Mouse (Mus musculus) central nervous system, embryonic 18 days (tissue): ENCODE data around the gene Lce3c. TPM values are rescaled to one million over a fixed set of nuclear protein-coding genes. Genes with fewer than 3 reads are reported as not detected.

Source experiments
- polyA plus RNA-seq: library from polyadenylated mRNA; depleted of rRNA; stranded (reverse); fragments of >200 nt; gene quantifications from 2 replicates; pipeline ENCODE4 v1.2.3, GENCODE M21; 2012; rRNA removed

Lce3c gene
- polyA plus RNA-seq = not detected in 2 replicates

DNA sequence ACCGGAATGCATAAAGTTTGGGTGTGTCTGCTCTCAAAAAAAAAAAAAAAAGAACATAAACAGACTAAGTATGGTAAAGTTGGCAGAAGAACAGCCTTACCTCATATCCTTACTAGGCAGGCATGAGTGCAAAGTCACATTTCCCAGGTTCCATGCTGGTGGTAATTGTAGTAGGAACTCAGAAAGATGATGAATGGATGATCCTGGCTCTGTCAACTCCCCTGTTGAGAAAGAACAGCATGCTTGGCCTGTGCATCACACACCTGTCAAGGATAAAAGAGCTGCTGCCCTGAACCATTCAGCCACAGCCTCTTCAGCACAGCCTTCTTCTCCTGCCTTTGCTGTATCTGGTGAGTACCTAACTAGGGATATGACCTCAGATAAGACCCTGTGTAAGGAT is at the start of gene Lce3c:
Gene Lce3c (plus strand): TSS at position 301 of the 400 bp plus-strand sequence.

DNA sequence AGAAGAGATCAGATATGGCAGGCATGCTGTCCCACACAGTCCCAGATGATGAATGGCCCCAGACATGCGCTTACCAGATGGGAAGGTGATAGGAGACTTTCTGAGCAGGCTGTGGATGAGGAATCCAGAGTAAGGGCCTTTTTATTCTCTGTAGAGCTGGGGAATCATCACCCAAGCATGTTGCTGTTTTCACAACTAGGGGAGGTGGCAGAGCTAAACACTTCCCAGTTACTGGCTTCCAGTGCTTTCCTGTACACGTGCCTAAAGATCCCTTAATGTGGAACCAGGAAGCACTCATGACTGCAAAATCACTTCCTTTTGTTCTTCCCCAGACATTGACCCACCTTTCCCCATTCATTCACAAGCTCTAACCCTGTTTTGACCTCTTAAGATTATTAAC is 18.2 kb upstream of the Lce3c start, which contains the start of gene Lce3a:
Gene Lce3a (minus strand): TSS at position 101 of the 400 bp plus-strand sequence.

DNA sequence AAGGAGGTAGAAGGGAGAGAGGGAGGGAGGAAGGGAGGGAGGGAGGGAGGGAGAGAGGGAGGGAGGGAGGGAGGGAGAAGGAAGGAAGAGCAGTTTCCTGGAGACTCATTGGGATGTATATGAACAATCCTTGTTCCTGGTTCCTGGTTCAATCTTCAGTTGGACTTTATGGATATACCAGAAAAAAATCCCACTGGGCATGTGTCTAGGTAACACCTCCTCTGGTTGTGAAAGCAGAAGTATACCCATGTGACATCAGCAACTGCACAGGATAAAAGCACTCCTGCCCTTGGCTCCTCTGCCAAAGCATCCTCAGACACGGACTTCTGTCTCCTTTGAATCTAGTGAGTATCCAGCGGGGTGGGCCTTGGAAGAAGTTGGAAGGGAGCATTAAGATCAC is 11.6 kb upstream of the Lce3c start, which contains the start of gene Lce3b:
Gene Lce3b (plus strand): TSS at position 301 of the 400 bp plus-strand sequence.

GRCm38 (mm10) chr3:92957090-92957489 is 12.8 kb downstream of the Lce3c start, which contains the start of gene Lce3d:
Lce3d (plus strand) TSS chr3:92957390.

GRCm38 (mm10) chr3:92966761-92967160 is 22.5 kb downstream of the Lce3c start, which contains the start of gene Lce3e:
Lce3e (plus strand) TSS chr3:92967061.

GRCm38 (mm10) chr3:92991926-92992325 is 47.6 kb downstream of the Lce3c start, which contains the start of gene Lce3f:
Lce3f (plus strand) TSS chr3:92992226.

Other genes starting within 250 kb of the Lce3c start
- gene Lce1e, start 235.4 kb upstream of the Lce3c start, polyA plus RNA-seq = not detected in 2 replicates
- gene Lce1f, start 224.1 kb upstream of the Lce3c start, polyA plus RNA-seq = not detected in 2 replicates
- not detected in 2 replicates for gene Gm38119, start 205.4 kb upstream of the Lce3c start, polyA plus RNA-seq
- gene Lce1g, start 192.1 kb upstream of the Lce3c start, polyA plus RNA-seq = not detected in 2 replicates
- not detected in 2 replicates for gene Lce1h, start 179.4 kb upstream of the Lce3c start, polyA plus RNA-seq
- not detected in 2 replicates for gene Lce1i, start 165.6 kb upstream of the Lce3c start, polyA plus RNA-seq
- gene Lce1j, start 154.0 kb upstream of the Lce3c start, polyA plus RNA-seq = not detected in 2 replicates
- not detected in 2 replicates for gene Lce1k, start 136.6 kb upstream of the Lce3c start, polyA plus RNA-seq
- gene Kprp, start 117.2 kb upstream of the Lce3c start, polyA plus RNA-seq = not detected in 2 replicates
- gene Lce1l, start 93.2 kb upstream of the Lce3c start, polyA plus RNA-seq = not detected in 2 replicates
- gene 2310050C09Rik, start 74.3 kb upstream of the Lce3c start, polyA plus RNA-seq = not detected in 2 replicates
- not detected in 2 replicates for gene Lce3a, start 18.3 kb upstream of the Lce3c start, polyA plus RNA-seq
- gene Lce3b, start 11.5 kb upstream of the Lce3c start, polyA plus RNA-seq = not detected in 2 replicates
- gene Lce3d, start 12.9 kb downstream of the Lce3c start, polyA plus RNA-seq = not detected in 2 replicates
- gene Lce3e, start 22.6 kb downstream of the Lce3c start, polyA plus RNA-seq = not detected in 2 replicates
- gene Lce3f, start 47.7 kb downstream of the Lce3c start, polyA plus RNA-seq = not detected in 2 replicates
- 1.2 and 2.7 TPM in 2 replicates for gene Crct1, start 71.2 kb downstream of the Lce3c start, polyA plus RNA-seq
- not detected in 2 replicates for gene Lce1m, start 74.6 kb downstream of the Lce3c start, polyA plus RNA-seq
- not detected in 2 replicates for gene Gm4858, start 124.3 kb downstream of the Lce3c start, polyA plus RNA-seq
- not detected in 2 replicates for gene Crnn, start 200.3 kb downstream of the Lce3c start, polyA plus RNA-seq